Mouse (Mus musculus) embryonic facial prominence, embryonic 11.5 days (tissue): ENCODE measurements around the gene Atpif1. TPM values are rescaled to one million over a fixed set of nuclear protein-coding genes. Genes with fewer than 3 reads are reported as not detected.

Source experiments
- ATAC-seq: fragments of 200-750 bp; cut with Nextera tagmentation; replicated peaks from 2 replicates; pipeline ENCODE4 v1.8.0; 2017; ENCODE audit warnings: low read depth; ENCODE audit not compliant: insufficient number of reproducible peaks, low FRiP score, low TSS enrichment
- DNase-seq: peaks from one replicate; pipeline ENCODE4 v3.0.0-alpha.2; 2015; ENCODE audit warnings: low spot score
- H3K27ac ChIP-seq: fragments of 300-500 bp; sonication (generic); replicated peaks from 2 replicates; pipeline ENCODE4 v1.5.1; 2014; ENCODE audit warnings: mild to moderate bottlenecking, low read depth, low read length, control low read depth
- H3K27me3 ChIP-seq: fragments of 300-500 bp; sonication (generic); 2 replicates; pipeline ENCODE4 v1.6.1; 2014; ENCODE audit warnings: mild to moderate bottlenecking, low read length, moderate library complexity, mixed read lengths; ENCODE audit not compliant: control insufficient read depth, insufficient read depth
- H3K36me3 ChIP-seq: fragments of 300-500 bp; sonication (generic); replicated peaks from 2 replicates; pipeline ENCODE4 v1.6.1; 2014; ENCODE audit warnings: low read depth, mild to moderate bottlenecking, low read length, moderate library complexity, mixed read lengths; ENCODE audit not compliant: control insufficient read depth, insufficient read depth
- H3K4me1 ChIP-seq: fragments of 300-500 bp; sonication (generic); 2 replicates; pipeline ENCODE4 v1.6.1; 2014; ENCODE audit warnings: low read length, mixed read lengths; ENCODE audit not compliant: control insufficient read depth, insufficient read depth
- H3K4me2 ChIP-seq: fragments of 300-500 bp; sonication (generic); 2 replicates; pipeline ENCODE4 v1.6.1; 2014; ENCODE audit warnings: low read depth, mild to moderate bottlenecking, control low read depth, low read length, moderate library complexity
- H3K4me3 ChIP-seq: fragments of 300-500 bp; sonication (generic); 2 replicates; pipeline ENCODE4 v1.5.1; 2014; ENCODE audit warnings: low read depth, low read length, control low read depth
- H3K9ac ChIP-seq: fragments of 300-500 bp; sonication (generic); replicated peaks from 2 replicates; pipeline ENCODE4 v1.6.1; 2014; ENCODE audit warnings: mild to moderate bottlenecking, control low read depth, low read length
- H3K9me3 ChIP-seq: fragments of 300-500 bp; sonication (generic); replicated peaks from 2 replicates; pipeline ENCODE4 v1.6.1; 2016; ENCODE audit warnings: mild to moderate bottlenecking, low read length, inconsistent platforms, mixed read lengths; ENCODE audit not compliant: control insufficient read depth
- WGBS: fragments of 180-500 bp; shearing (Covaris S2); extraction: QIAGEN DNeasy Blood & Tissue Kit; methylation state at CpG from one replicate; pipeline ENCODE4 v1.1.7; 2014; 5-methylcytosine and 5-hydroxymethylcytosine counted together
- polyA plus RNA-seq: library from polyadenylated mRNA; unstranded; fragments of >200 nt; fragmentation: Nextera tagmentation; extraction: Ambion mirVana; gene quantifications from 2 replicates; pipeline ENCODE4 v1.2.1, GENCODE M21; 2014

Gene Atpif1
- polyA plus RNA-seq, 1 experiment from 2014 or later: 1,125 TPM

DNA sequence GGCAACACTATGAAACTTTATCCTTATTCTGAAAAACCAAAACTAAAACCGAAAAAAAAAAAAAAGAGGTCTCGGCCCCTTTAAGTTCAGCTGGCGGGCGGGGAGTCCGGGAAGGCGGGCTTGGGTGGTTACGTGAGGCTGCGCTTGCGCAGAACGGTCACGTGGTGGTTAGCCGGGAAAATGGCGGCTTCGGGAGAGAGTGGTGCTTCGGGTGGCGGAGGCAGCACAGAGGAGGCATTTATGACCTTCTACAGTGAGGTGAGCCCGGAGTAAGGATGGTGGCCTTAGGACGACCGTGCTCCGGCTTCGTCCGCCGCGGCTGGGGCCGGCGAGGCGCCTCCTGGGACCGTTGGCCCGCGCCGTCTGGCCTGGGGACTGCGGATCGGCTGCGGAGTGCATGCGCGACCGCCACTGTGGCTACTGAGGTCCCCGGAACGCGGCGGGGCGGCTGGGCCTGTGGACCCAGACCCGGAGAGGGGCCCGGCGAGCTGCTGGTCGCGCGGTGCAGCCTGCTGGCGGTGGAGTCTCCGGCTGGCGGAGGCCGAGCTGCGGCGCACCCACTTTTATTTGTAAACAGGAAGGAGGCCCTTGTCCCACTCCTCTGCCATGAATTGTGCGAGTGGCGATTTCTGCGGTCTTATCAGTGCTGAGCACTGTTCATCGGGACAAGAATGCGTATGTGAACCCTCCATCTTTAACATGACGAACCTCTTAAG is 2.1 kb upstream of the Atpif1 start, which contains the start of gene Dnajc8:
Gene Dnajc8 (plus strand): TSS at position 145 of the 716 bp plus-strand sequence.
- Histone ChIP-seq H3K4me3 (peak within 1 kb of the TSS; percentile 99), H3K27ac (peak within 1 kb of the TSS; percentile 3; the same call in 1 of the 2 replicates), H3K27me3 (no peaks in the 10 kb centered on the region), H3K36me3 (no peaks in the 10 kb centered on the region), H3K9me3 (no peaks in the 10 kb centered on the region), H3K4me1 (no peaks in the 10 kb centered on the region), H3K4me2 (peak within 1 kb of the TSS; percentile 65), H3K9ac (peak within 1 kb of the TSS; percentile 94)
- under 1% methylated on average over 60 of the region's 60 CpGs for WGBS
- ATAC-seq: peak; percentile 71
- DNase-seq: peak; percentile 96

- 40% methylated on average over 5 of the region's 5 CpGs for WGBS
- no peak for ATAC-seq
- no peak for DNase-seq
These were observed 963 bp downstream of the Atpif1 start for GRCm38 (mm10) chr4:132532496-132532895.

GRCm38 (mm10) chr4:132530033-132530804 is 3.2 kb downstream of the Atpif1 start:
- Histone ChIP-seq H3K36me3 (no peaks in the 10 kb centered on the region), H3K27me3 (no peaks in the 10 kb centered on the region), H3K9ac (no peak overlapping the region), H3K4me1 (no peaks in the 10 kb centered on the region), H3K4me3 (no peak overlapping the region), H3K4me2 (no peak overlapping the region), H3K27ac (no peak overlapping the region), H3K9me3 (no peaks in the 10 kb centered on the region)
- DNase-seq (no peak), ATAC-seq (no peak)
- WGBS: 90% methylated on average over 20 of the region's 20 CpGs

More at GRCm38 (mm10) chr4:132532496-132532895, 963 bp downstream of the Atpif1 start:
- peak overlapping the region; percentile 58 for H3K4me3 ChIP-seq
- H3K9me3 ChIP-seq: no peaks in the 10 kb centered on the region
- no peaks in the 10 kb centered on the region for H3K4me1 ChIP-seq
- no peaks in the 10 kb centered on the region for H3K36me3 ChIP-seq
- no peak overlapping the region for H3K27ac ChIP-seq
- peak overlapping the region; percentile 84 for H3K9ac ChIP-seq
- H3K4me2 ChIP-seq: peak overlapping the region; percentile 58
- no peaks in the 10 kb centered on the region for H3K27me3 ChIP-seq

DNA sequence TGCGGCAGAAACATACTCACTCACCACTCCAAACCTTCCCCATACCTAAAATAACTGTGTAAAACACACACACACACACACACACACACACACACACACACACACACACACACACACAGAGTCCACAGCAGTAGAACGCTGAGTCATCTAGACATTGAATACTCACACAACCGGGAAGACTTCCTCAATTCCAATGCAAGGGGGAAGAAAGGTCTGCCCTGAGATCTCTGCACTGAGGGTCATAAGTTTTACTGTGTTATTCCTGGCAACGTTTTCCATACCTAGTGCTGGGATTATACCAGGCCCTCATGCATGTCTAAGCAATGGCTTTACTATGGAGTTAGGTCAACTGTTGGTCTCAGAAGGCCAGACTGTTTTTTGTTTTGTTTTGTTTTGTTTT is 4.1 kb downstream of the Atpif1 start:
- Histone ChIP-seq H3K9ac (no peak overlapping the region), H3K4me3 (no peak overlapping the region), H3K4me2 (no peak overlapping the region), H3K27ac (no peak overlapping the region), H3K36me3 (no peaks in the 10 kb centered on the region), H3K9me3 (no peaks in the 10 kb centered on the region), H3K27me3 (no peaks in the 10 kb centered on the region), H3K4me1 (no peaks in the 10 kb centered on the region)
- no peak for DNase-seq
- 87% methylated on average over 4 of the region's 4 CpGs for WGBS
- no peak for ATAC-seq

GRCm38 (mm10) chr4:132527917-132528522 is 5.4 kb downstream of the Atpif1 start:
- Histone ChIP-seq H3K4me1 (no peaks in the 10 kb centered on the region), H3K27ac (no peak overlapping the region), H3K4me2 (no peak overlapping the region), H3K9ac (no peak overlapping the region), H3K36me3 (no peaks in the 10 kb centered on the region), H3K9me3 (no peaks in the 10 kb centered on the region), H3K4me3 (no peak overlapping the region), H3K27me3 (no peaks in the 10 kb centered on the region)
- DNase-seq (no peak), ATAC-seq (no peak)
- WGBS: 89% methylated on average over 8 of the region's 8 CpGs

GRCm38 (mm10) chr4:132526678-132527077 is 6.8 kb downstream of the Atpif1 start:
- Histone ChIP-seq H3K9me3 (no peaks in the 10 kb centered on the region), H3K4me2 (no peak overlapping the region), H3K9ac (no peak overlapping the region), H3K36me3 (no peaks in the 10 kb centered on the region), H3K27ac (no peak overlapping the region), H3K4me1 (no peaks in the 10 kb centered on the region), H3K4me3 (no peak overlapping the region), H3K27me3 (no peaks in the 10 kb centered on the region)
- WGBS: 47% methylated on average over 2 of the region's 2 CpGs
- peak; percentile 30 for DNase-seq
- ATAC-seq: no peak

GRCm38 (mm10) chr4:132524808-132525207 is 8.7 kb downstream of the Atpif1 start:
- H3K4me1 ChIP-seq: no peaks in the 10 kb centered on the region
- DNase-seq: no peak
- ATAC-seq: no peak
- no peak overlapping the region for H3K27ac ChIP-seq
- H3K4me3 ChIP-seq: no peak overlapping the region
- H3K9me3 ChIP-seq: no peaks in the 10 kb centered on the region
- 51% methylated on average over 6 of the region's 6 CpGs for WGBS
- H3K27me3 ChIP-seq: no peaks in the 10 kb centered on the region
- peak overlapping the region; percentile 28; the same call in 1 of the 2 replicates for H3K9ac ChIP-seq
- no peaks in the 10 kb centered on the region for H3K36me3 ChIP-seq
- no peak overlapping the region for H3K4me2 ChIP-seq
